ENCODE assay signal across 24 mouse cellular contexts in the genomic region with DNA sequence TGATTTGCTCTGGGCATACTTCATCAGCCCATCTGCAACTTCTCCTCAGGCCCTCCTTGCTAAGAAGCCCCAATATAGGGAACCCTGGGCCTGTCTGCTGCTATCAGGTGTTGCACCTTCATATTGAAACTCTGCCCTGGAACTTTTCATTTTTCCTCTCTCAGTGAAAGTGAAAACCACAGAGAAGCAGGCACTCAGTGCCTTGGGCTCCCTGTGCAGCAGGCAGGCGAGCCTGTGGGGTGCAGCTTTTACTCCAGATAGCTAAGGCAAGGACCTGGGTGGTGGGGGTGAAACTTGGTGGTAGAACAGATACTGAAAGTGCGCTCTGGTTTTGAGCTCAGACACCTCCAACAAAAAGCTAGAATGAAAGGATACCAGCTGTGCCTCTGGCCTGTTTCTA.
A peak's percentile ranks its signal among the peaks of the same experiment; 100 is the strongest.
DNase-seq lines count a peak whose midpoint lies in the region; ATAC-seq and TF ChIP-seq lines count a peak whose summit lies in the region.
"Had no signal": no experiment of that assay in that cellular context is flagged by ENCODE, and none has a peak within 500 bp of the region (broad histone marks: within the 10 kb centered on the region; RNA-seq: fewer than 3 reads in every experiment).

No protein-coding gene starts in this region.

- no peak overlapping the region for H3K4me2 ChIP-seq in stomach, postnatal 0 days (replicated peaks; ENCODE audit: low read depth)
- H3K4me2 ChIP-seq in forebrain, embryonic 13.5 days: no peak overlapping the region
- H3K4me2 ChIP-seq in liver, embryonic 12.5 days: no peak overlapping the region
- H3K4me2 ChIP-seq: embryonic facial prominence, embryonic 13.5 days; forebrain, embryonic 15.5 days; intestine, embryonic 15.5 days; kidney, embryonic 15.5 days; limb, embryonic 12.5 days; liver, embryonic 13.5 days; lung, embryonic 15.5 days; midbrain, embryonic 13.5 days had no signal

- WGBS in thymus, adult 2 months: 2% methylated on average over 2 of the region's 2 CpGs
- 90% methylated on average over 2 of the region's 2 CpGs for WGBS in stomach, postnatal 0 days
- 80% methylated on average over 2 of the region's 2 CpGs for WGBS in forebrain, embryonic 13.5 days
- WGBS in liver, embryonic 12.5 days (ENCODE audit: insufficient replicate concordance): 65% methylated on average over 2 of the region's 2 CpGs

- H3K9ac ChIP-seq in stomach, postnatal 0 days (ENCODE audit: low read length): no peak overlapping the region
- no peak overlapping the region for H3K9ac ChIP-seq in forebrain, embryonic 13.5 days
- H3K9ac ChIP-seq in liver, embryonic 12.5 days: no peak overlapping the region
- H3K9ac ChIP-seq: embryonic facial prominence, embryonic 13.5 days; forebrain, embryonic 15.5 days; intestine, embryonic 15.5 days; kidney, embryonic 15.5 days; limb, embryonic 12.5 days; liver, embryonic 13.5 days; lung, embryonic 15.5 days; midbrain, embryonic 13.5 days had no signal

- no peaks in the 10 kb centered on the region for H3K9me3 ChIP-seq in stomach, postnatal 0 days (ENCODE audit: control insufficient read depth, low read length)
- H3K9me3 ChIP-seq in forebrain, embryonic 13.5 days (replicated peaks): no peaks in the 10 kb centered on the region
- H3K9me3 ChIP-seq in liver, embryonic 12.5 days (replicated peaks): no peaks in the 10 kb centered on the region
- H3K9me3 ChIP-seq: embryonic facial prominence, embryonic 13.5 days; forebrain, embryonic 15.5 days; intestine, embryonic 15.5 days; kidney, embryonic 15.5 days; limb, embryonic 12.5 days; liver, embryonic 13.5 days; lung, embryonic 15.5 days; midbrain, embryonic 13.5 days had no signal

- no peak for TF ChIP-seq CTCF in thymus, adult 2 months (IDR thresholded peaks at IDR 0.05; ENCODE audit: borderline replicate concordance, control insufficient read depth, extremely low read depth, insufficient read depth, low read length, poor library complexity)
- TF ChIP-seq CTCF in stomach, postnatal 0 days (IDR thresholded peaks at IDR 0.05; ENCODE audit: low read depth): no peak

- no peak for TF ChIP-seq POLR2A in thymus, adult 2 months (IDR thresholded peaks at IDR 0.05; ENCODE audit: control insufficient read depth, extremely low read depth, insufficient read depth, low read length, poor library complexity)

- ATAC-seq in common myeloid progenitor, adult 5-6 weeks (replicated peaks; ENCODE audit: low read depth, poor library complexity, severe bottlenecking): peak; percentile 23
- ATAC-seq in stomach, postnatal 0 days (ENCODE audit: low FRiP score, low TSS enrichment): no peak
- ATAC-seq in forebrain, embryonic 13.5 days: no peak
- no peak for ATAC-seq in liver, embryonic 12.5 days
- ATAC-seq: forebrain, embryonic 15.5 days; midbrain, embryonic 13.5 days had no signal

- H3K27ac ChIP-seq in thymus, adult 2 months (ENCODE audit: control insufficient read depth, insufficient read depth, low read length): peak overlapping the region; percentile 74
- H3K27ac ChIP-seq in stomach, postnatal 0 days (replicated peaks): no peak overlapping the region
- no peak overlapping the region for H3K27ac ChIP-seq in forebrain, embryonic 13.5 days
- no peak overlapping the region for H3K27ac ChIP-seq in liver, embryonic 12.5 days
- H3K27ac ChIP-seq: embryonic facial prominence, embryonic 13.5 days; forebrain, embryonic 15.5 days; intestine, embryonic 15.5 days; kidney, embryonic 15.5 days; limb, embryonic 12.5 days; liver, embryonic 13.5 days; lung, embryonic 15.5 days; macrophage; midbrain, embryonic 13.5 days had no signal

- H3K36me3 ChIP-seq in thymus, adult 2 months (ENCODE audit: control insufficient read depth, insufficient read depth, low read length): no peaks in the 10 kb centered on the region
- no peaks in the 10 kb centered on the region for H3K36me3 ChIP-seq in stomach, postnatal 0 days (ENCODE audit: control insufficient read depth, insufficient read depth, low read length)
- peaks cover 9% of the 10 kb centered on the region; the same call in 1 of the 2 replicates for H3K36me3 ChIP-seq in forebrain, embryonic 13.5 days (ENCODE audit: poor library complexity, severe bottlenecking)
- no peaks in the 10 kb centered on the region for H3K36me3 ChIP-seq in liver, embryonic 12.5 days
- H3K36me3 ChIP-seq: forebrain, embryonic 15.5 days; G1E; intestine, embryonic 15.5 days; kidney, embryonic 15.5 days; liver, embryonic 13.5 days; lung, embryonic 15.5 days had no signal

- peaks cover 73% of the 10 kb centered on the region for H3K4me1 ChIP-seq in thymus, adult 2 months (replicated peaks; ENCODE audit: control insufficient read depth, insufficient read depth, low read length)
- no peaks in the 10 kb centered on the region for H3K4me1 ChIP-seq in stomach, postnatal 0 days (replicated peaks; ENCODE audit: control insufficient read depth, insufficient read depth)
- no peaks in the 10 kb centered on the region for H3K4me1 ChIP-seq in forebrain, embryonic 13.5 days
- peaks cover 34% of the 10 kb centered on the region for H3K4me1 ChIP-seq in liver, embryonic 12.5 days
- H3K4me1 ChIP-seq: embryonic facial prominence, embryonic 13.5 days; forebrain, embryonic 15.5 days; intestine, embryonic 15.5 days; limb, embryonic 12.5 days; lung, embryonic 15.5 days; midbrain, embryonic 13.5 days had no signal

- H3K27me3 ChIP-seq in thymus, adult 2 months (ENCODE audit: control insufficient read depth, insufficient read depth, low read length): no peaks in the 10 kb centered on the region
- no peaks in the 10 kb centered on the region for H3K27me3 ChIP-seq in stomach, postnatal 0 days (ENCODE audit: control insufficient read depth, insufficient read depth, low read length)
- H3K27me3 ChIP-seq in forebrain, embryonic 13.5 days: no peaks in the 10 kb centered on the region
- no peaks in the 10 kb centered on the region for H3K27me3 ChIP-seq in liver, embryonic 12.5 days (replicated peaks)
- H3K27me3 ChIP-seq: embryonic facial prominence, embryonic 13.5 days; forebrain, embryonic 15.5 days; intestine, embryonic 15.5 days; kidney, embryonic 15.5 days; limb, embryonic 12.5 days; liver, embryonic 13.5 days; lung, embryonic 15.5 days; midbrain, embryonic 13.5 days had no signal

- no peak for TF ChIP-seq EP300 in stomach, postnatal 0 days (optimal IDR thresholded peaks at IDR 0.05)

- peak; percentile 45 for DNase-seq in thymus, adult 2 months
- DNase-seq in thymus, adult 18-20 months: no peak
- peak; percentile 29 to 43 for DNase-seq in natural killer cell, adult 2 months (ENCODE audit: low spot score in 2 of 2)
- peak; percentile 58 for DNase-seq in thymus, postnatal 4 days
- no peak for DNase-seq in stomach, postnatal 0 days (ENCODE audit: low spot score)
- DNase-seq: adrenal gland, postnatal 36 days; cerebellum, adult 2 months; gastrocnemius, postnatal 14 days; kidney, postnatal 4 days; liver, embryonic 13.5 days; right cerebral cortex, postnatal 25 days had no signal

- peak overlapping the region; percentile 13; the same call in 1 of the 2 replicates for H3K4me3 ChIP-seq in thymus, adult 2 months (ENCODE audit: control insufficient read depth, insufficient read depth, low read length)
- no peak overlapping the region for H3K4me3 ChIP-seq in stomach, postnatal 0 days (ENCODE audit: low read depth, low read length)
- H3K4me3 ChIP-seq in forebrain, embryonic 13.5 days: no peak overlapping the region
- H3K4me3 ChIP-seq in liver, embryonic 12.5 days: no peak overlapping the region
- H3K4me3 ChIP-seq: embryonic facial prominence, embryonic 13.5 days; forebrain, embryonic 15.5 days; intestine, embryonic 15.5 days; kidney, embryonic 15.5 days; limb, embryonic 12.5 days; liver, embryonic 13.5 days; lung, embryonic 15.5 days; midbrain, embryonic 13.5 days; myocyte had no signal

Comparison
In these comparisons a context has a peak if more than half of its experiments do, and no peak if none do; other contexts are left out.
1. DNase-seq: peak in thymus, adult 2 months (single experiment), natural killer cell, adult 2 months (2 of 2) and thymus, postnatal 4 days (single experiment); none in thymus, adult 18-20 months (0 of 2) and stomach, postnatal 0 days (single experiment).